Mouse (Mus musculus): ENCODE results near the gene C1qtnf7. TPM values are rescaled to one million over a fixed set of nuclear protein-coding genes. Genes with fewer than 3 reads are reported as not detected.

Gene C1qtnf7
- polyA plus RNA-seq, 1 experiment from 2014 or later, result 7.0 TPM

DNA sequence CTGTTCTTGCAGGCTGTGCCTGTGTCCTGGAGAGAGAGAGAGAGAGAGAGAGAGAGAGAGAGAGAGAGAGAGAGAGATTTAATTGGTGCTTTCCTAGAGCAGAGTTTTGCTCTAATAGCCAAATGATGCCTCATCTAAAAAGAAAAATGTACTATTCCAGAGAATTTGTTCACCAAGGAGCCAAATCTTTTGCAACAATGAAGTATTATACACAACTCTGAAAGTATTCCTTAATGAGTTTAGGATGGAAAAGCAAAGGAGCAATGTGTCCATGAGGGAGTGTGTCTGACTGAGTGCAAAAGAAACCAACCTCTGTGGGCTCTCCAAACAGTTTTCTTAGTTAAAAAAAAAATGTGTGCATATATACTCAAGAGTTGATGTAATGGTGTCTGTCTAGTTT is 24.5 kb downstream of the C1qtnf7 start:
- H3K27ac ChIP-seq (replicated peaks in 1 of 2; ENCODE audit: control insufficient read depth in 1 of 2, insufficient read depth in 1 of 2, low read depth in 2 of 2, low read length in 2 of 2), result no peak overlapping the region
- no peak for ATAC-seq (ENCODE audit: insufficient number of reproducible peaks, insufficient read depth, low FRiP score, low read depth)
- H3K36me3 ChIP-seq (ENCODE audit: control insufficient read depth, insufficient read depth, low read length), result no peaks in the 10 kb centered on the region
- no peak overlapping the region for H3K4me2 ChIP-seq (ENCODE audit: low read length)
- H3K9me3 ChIP-seq (ENCODE audit: control insufficient read depth, low read length), result 0 out of 2 replicates have a peak, but pooled peaks cover 3% of the 10 kb centered on the region
- H3K27me3 ChIP-seq (ENCODE audit: control insufficient read depth, insufficient read depth, low read length), result no peaks in the 10 kb centered on the region
- H3K4me3 ChIP-seq (ENCODE audit: control insufficient read depth in 1 of 2, insufficient read depth in 1 of 2, low read depth in 1 of 2, low read length in 2 of 2), result no peak overlapping the region
- H3K9ac ChIP-seq (ENCODE audit: low read length), result no peak overlapping the region
- H3K4me1 ChIP-seq (ENCODE audit: control insufficient read depth in 2 of 2, insufficient read depth in 2 of 2, low read length in 2 of 2), result no peaks in the 10 kb centered on the region

DNA sequence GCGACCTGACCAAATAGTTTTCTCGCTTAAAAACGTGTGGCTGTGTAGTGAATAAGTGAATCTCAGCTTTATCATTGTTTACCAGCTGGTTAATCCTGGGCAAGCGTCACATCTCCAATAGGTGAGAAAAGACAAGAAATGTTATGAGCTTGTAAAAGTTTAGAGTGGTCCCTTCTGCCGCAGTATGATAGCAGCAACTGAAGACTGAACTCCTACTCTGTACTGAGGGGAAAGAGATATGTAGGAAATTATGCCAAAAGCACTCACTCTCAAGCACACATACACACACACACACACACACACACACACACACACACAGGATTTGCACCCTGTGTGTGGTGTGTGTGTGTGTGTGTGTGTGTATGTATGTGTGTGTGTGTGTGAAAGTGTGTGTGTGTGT is 26.2 kb downstream of the C1qtnf7 start:
- Histone ChIP-seq H3K4me1 (ENCODE audit: control insufficient read depth in 2 of 2, insufficient read depth in 2 of 2, low read length in 2 of 2) (no peaks in the 10 kb centered on the region), H3K27ac (replicated peaks in 1 of 2; ENCODE audit: control insufficient read depth in 1 of 2, insufficient read depth in 1 of 2, low read depth in 2 of 2, low read length in 2 of 2) (no peak overlapping the region), H3K27me3 (ENCODE audit: control insufficient read depth, insufficient read depth, low read length) (no peaks in the 10 kb centered on the region), H3K9me3 (ENCODE audit: control insufficient read depth, low read length) (0 out of 2 replicates have a peak, but pooled peaks cover 3% of the 10 kb centered on the region), H3K36me3 (ENCODE audit: control insufficient read depth, insufficient read depth, low read length) (no peaks in the 10 kb centered on the region), H3K4me2 (ENCODE audit: low read length) (no peak overlapping the region), H3K9ac (ENCODE audit: low read length) (no peak overlapping the region), H3K4me3 (ENCODE audit: control insufficient read depth in 1 of 2, insufficient read depth in 1 of 2, low read depth in 1 of 2, low read length in 2 of 2) (no peak overlapping the region)
- ATAC-seq (ENCODE audit: insufficient number of reproducible peaks, insufficient read depth, low FRiP score, low read depth), result no peak
- 71% methylated on average over 5 of the region's 5 CpGs for WGBS

DNA sequence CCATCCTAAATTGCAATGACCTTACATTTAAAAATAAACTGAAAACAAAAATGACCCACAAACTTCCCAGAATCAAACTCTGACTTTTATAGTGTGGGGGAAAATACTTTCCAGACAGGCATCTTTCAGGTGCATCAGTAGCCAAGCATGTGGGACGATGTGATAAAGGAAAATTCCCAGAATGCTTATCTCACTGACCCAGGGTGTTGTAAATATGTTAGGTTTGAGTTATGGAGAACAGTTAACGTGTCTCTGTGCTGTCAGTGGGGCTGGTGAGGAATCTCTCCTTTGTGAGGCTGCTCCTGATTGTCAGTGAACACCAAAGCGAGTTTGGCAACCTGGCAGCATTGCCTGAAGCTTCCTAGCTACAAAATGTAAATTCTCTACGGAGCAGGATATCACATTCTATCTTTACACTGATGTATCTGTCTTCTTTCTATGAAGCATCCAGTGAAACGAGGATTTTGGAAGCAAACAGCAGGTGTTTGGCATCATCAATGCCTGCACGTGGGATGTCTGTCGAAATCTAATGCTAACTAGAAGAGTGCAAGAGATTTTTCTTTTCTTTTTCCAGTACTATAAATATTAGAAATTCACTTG is 27.0 kb downstream of the C1qtnf7 start:
- Histone ChIP-seq H3K9me3 (ENCODE audit: control insufficient read depth, low read length) (0 out of 2 replicates have a peak, but pooled peaks cover 3% of the 10 kb centered on the region), H3K9ac (ENCODE audit: low read length) (no peak overlapping the region), H3K4me2 (ENCODE audit: low read length) (no peak overlapping the region), H3K4me1 (ENCODE audit: control insufficient read depth in 2 of 2, insufficient read depth in 2 of 2, low read length in 2 of 2) (no peaks in the 10 kb centered on the region), H3K27ac (replicated peaks in 1 of 2; ENCODE audit: control insufficient read depth in 1 of 2, insufficient read depth in 1 of 2, low read depth in 2 of 2, low read length in 2 of 2) (no peak overlapping the region), H3K36me3 (ENCODE audit: control insufficient read depth, insufficient read depth, low read length) (no peaks in the 10 kb centered on the region), H3K27me3 (ENCODE audit: control insufficient read depth, insufficient read depth, low read length) (no peaks in the 10 kb centered on the region), H3K4me3 (ENCODE audit: control insufficient read depth in 1 of 2, insufficient read depth in 1 of 2, low read depth in 1 of 2, low read length in 2 of 2) (no peak overlapping the region)
- 60% methylated on average over 7 of the region's 7 CpGs for WGBS
- ATAC-seq (ENCODE audit: insufficient number of reproducible peaks, insufficient read depth, low FRiP score, low read depth), result no peak

DNA sequence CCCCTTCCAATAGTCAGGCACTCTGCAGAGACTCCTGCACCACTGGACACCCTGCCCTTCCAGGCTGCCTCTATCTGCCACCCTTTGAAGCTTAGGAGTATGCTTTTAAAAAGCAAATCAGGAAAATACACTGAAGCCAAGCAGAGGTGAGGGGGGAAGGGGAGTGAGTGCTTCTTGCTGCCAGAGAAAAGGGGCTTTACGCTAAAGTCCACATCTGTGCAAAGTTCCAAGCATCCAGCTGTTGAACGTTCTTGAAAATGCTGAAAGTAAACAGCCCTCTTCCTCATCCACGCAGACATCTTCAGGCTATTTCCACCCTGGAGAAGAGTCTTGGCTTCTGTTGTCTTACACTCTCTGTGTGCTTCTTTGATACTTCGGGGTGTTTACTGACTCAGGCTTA is 34.6 kb downstream of the C1qtnf7 start:
- no peaks in the 10 kb centered on the region for H3K9me3 ChIP-seq (ENCODE audit: control insufficient read depth, low read length)
- H3K9ac ChIP-seq (ENCODE audit: low read length), result no peak overlapping the region
- H3K4me3 ChIP-seq (ENCODE audit: control insufficient read depth in 1 of 2, insufficient read depth in 1 of 2, low read depth in 1 of 2, low read length in 2 of 2), result no peak overlapping the region

DNA sequence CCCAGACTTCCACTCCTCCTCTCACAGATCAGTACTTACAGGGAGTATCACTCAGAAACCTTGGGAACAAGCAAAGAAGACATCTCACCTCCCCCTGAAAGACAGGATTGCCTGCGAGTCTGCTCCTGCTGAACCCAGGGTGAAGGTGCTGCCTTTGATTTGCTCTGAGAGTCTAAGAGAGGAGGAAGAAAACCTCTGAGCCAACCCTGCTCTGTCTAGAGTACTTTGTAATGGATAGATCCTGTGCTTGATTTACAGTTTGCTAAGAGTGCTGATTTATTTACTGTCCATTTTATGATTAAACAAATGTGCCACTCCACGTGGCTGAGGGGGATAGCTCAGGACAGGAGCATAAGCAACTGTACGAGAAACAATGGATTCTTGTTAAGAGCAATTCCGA is 35.1 kb downstream of the C1qtnf7 start:
- H3K4me2 ChIP-seq (ENCODE audit: low read length), result 0 out of 2 replicates have a peak overlapping the region, but pooled peaks have one; percentile 0
- no peaks in the 10 kb centered on the region for H3K27me3 ChIP-seq (ENCODE audit: control insufficient read depth, insufficient read depth, low read length)
- WGBS, result 50% methylated on average over 4 of the region's 4 CpGs
- no peak overlapping the region for H3K9ac ChIP-seq (ENCODE audit: low read length)
- H3K36me3 ChIP-seq (ENCODE audit: control insufficient read depth, insufficient read depth, low read length), result no peaks in the 10 kb centered on the region
- no peak for ATAC-seq (ENCODE audit: insufficient number of reproducible peaks, insufficient read depth, low FRiP score, low read depth)
- peak overlapping the region in 1 of 2 experiments; percentile 39; a peak in 1 of 4 replicates for H3K27ac ChIP-seq (replicated peaks in 1 of 2; ENCODE audit: control insufficient read depth in 1 of 2, insufficient read depth in 1 of 2, low read depth in 2 of 2, low read length in 2 of 2)
- no peak overlapping the region for H3K4me3 ChIP-seq (ENCODE audit: control insufficient read depth in 1 of 2, insufficient read depth in 1 of 2, low read depth in 1 of 2, low read length in 2 of 2)
- no peaks in the 10 kb centered on the region for H3K9me3 ChIP-seq (ENCODE audit: control insufficient read depth, low read length)
- peaks cover 0 to 3% of the 10 kb centered on the region in 2 experiments; a peak in 2 of 4 replicates for H3K4me1 ChIP-seq (ENCODE audit: control insufficient read depth in 2 of 2, insufficient read depth in 2 of 2, low read length in 2 of 2)

More for the DNA sequence above, 34.6 kb downstream of the C1qtnf7 start:
- H3K36me3 ChIP-seq (ENCODE audit: control insufficient read depth, insufficient read depth, low read length), result no peaks in the 10 kb centered on the region
- 61% methylated on average over 4 of the region's 4 CpGs for WGBS
- H3K4me2 ChIP-seq (ENCODE audit: low read length), result 0 out of 2 replicates have a peak overlapping the region, but pooled peaks have one; percentile 0
- H3K4me1 ChIP-seq (ENCODE audit: control insufficient read depth in 2 of 2, insufficient read depth in 2 of 2, low read length in 2 of 2), result peaks cover 0 to 3% of the 10 kb centered on the region in 2 experiments; a peak in 2 of 4 replicates
- H3K27me3 ChIP-seq (ENCODE audit: control insufficient read depth, insufficient read depth, low read length), result no peaks in the 10 kb centered on the region
- peak overlapping the region in 1 of 2 experiments; percentile 39; a peak in 1 of 4 replicates for H3K27ac ChIP-seq (replicated peaks in 1 of 2; ENCODE audit: control insufficient read depth in 1 of 2, insufficient read depth in 1 of 2, low read depth in 2 of 2, low read length in 2 of 2)
- no peak for ATAC-seq (ENCODE audit: insufficient number of reproducible peaks, insufficient read depth, low FRiP score, low read depth)

DNA sequence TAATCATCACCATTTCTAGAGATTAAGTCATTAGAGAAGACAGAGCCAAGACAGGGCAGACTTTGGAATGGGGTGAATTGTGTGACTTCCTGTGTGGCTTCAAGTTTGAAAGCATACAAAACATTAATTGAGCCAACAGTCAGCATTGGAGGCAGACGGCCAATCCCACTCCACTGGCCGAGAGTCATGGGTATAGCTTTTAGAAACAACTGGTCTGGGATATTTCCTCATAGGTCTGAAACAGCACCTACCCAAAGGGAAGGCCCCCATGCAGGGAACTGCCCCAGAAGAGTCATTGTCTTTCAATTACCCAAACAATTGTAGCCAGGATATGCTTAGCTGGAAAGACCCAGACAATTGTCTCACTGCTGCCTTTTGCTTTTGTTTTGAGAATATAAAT is 39.5 kb downstream of the C1qtnf7 start:
- Histone ChIP-seq H3K9me3 (ENCODE audit: control insufficient read depth, low read length) (no peaks in the 10 kb centered on the region), H3K9ac (ENCODE audit: low read length) (no peak overlapping the region), H3K27me3 (ENCODE audit: control insufficient read depth, insufficient read depth, low read length) (no peaks in the 10 kb centered on the region), H3K4me3 (ENCODE audit: control insufficient read depth in 1 of 2, insufficient read depth in 1 of 2, low read depth in 1 of 2, low read length in 2 of 2) (no peak overlapping the region), H3K27ac (replicated peaks in 1 of 2; ENCODE audit: control insufficient read depth in 1 of 2, insufficient read depth in 1 of 2, low read depth in 2 of 2, low read length in 2 of 2) (peak overlapping the region in 1 of 2 experiments; percentile 16; a peak in 1 of 4 replicates), H3K4me1 (ENCODE audit: control insufficient read depth in 2 of 2, insufficient read depth in 2 of 2, low read length in 2 of 2) (peaks cover 0 to 3% of the 10 kb centered on the region in 2 experiments; a peak in 2 of 4 replicates), H3K4me2 (ENCODE audit: low read length) (no peak overlapping the region), H3K36me3 (ENCODE audit: control insufficient read depth, insufficient read depth, low read length) (no peaks in the 10 kb centered on the region)
- 38% methylated on average over 2 of the region's 2 CpGs for WGBS
- ATAC-seq (ENCODE audit: insufficient number of reproducible peaks, insufficient read depth, low FRiP score, low read depth), result peak; percentile 35; the same call in 1 of the 2 replicates

DNA sequence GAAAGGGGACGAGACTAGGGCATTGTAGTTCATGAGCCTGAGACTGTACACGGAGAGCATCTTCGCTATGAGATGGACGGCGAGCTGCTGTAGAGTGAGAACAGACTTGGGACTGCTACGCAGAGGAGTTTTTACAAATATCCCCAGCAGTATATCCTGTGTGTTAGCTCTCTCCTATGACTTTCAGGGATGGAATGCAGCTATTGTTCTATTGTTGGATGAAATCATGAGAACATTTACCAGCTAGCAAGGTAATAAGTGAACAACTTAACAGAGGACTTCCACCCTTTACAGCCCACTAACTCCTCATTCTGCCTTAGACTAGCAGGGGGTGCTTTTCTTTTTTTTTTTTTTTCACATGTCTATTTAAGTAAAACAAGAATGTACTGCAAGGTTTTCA is 40.1 kb downstream of the C1qtnf7 start:
- Histone ChIP-seq H3K4me3 (ENCODE audit: control insufficient read depth in 1 of 2, insufficient read depth in 1 of 2, low read depth in 1 of 2, low read length in 2 of 2) (no peak overlapping the region), H3K9ac (ENCODE audit: low read length) (no peak overlapping the region), H3K27ac (replicated peaks in 1 of 2; ENCODE audit: control insufficient read depth in 1 of 2, insufficient read depth in 1 of 2, low read depth in 2 of 2, low read length in 2 of 2) (0 out of 4 replicates have a peak overlapping the region, but pooled peaks of 1 of the 2 experiments have one; percentile 16), H3K36me3 (ENCODE audit: control insufficient read depth, insufficient read depth, low read length) (no peaks in the 10 kb centered on the region), H3K9me3 (ENCODE audit: control insufficient read depth, low read length) (no peaks in the 10 kb centered on the region), H3K4me1 (ENCODE audit: control insufficient read depth in 2 of 2, insufficient read depth in 2 of 2, low read length in 2 of 2) (peaks cover 0 to under 1% of the 10 kb centered on the region in 2 experiments; a peak in 2 of 4 replicates), H3K4me2 (ENCODE audit: low read length) (no peak overlapping the region), H3K27me3 (ENCODE audit: control insufficient read depth, insufficient read depth, low read length) (no peaks in the 10 kb centered on the region)
- 0 out of 2 replicates have a peak, but pooled peaks have one; percentile 35 for ATAC-seq (ENCODE audit: insufficient number of reproducible peaks, insufficient read depth, low FRiP score, low read depth)
- 81% methylated on average over 6 of the region's 6 CpGs for WGBS

Data from heart, embryonic 14.5 days (tissue).